Mouse (Mus musculus): ENCODE measurements around the gene 1700030J22Rik.
A peak's percentile ranks its signal among the peaks of the same experiment; 100 is the strongest.

Gene 1700030J22Rik

GRCm38 (mm10) chr8:116978631-116979256 is at the start of gene 1700030J22Rik:
TSS of gene 1700030J22Rik (minus strand) at chr8:116978959.
- DNase-seq (ENCODE audit: low spot score in 2 of 2), result peak; percentile 97 to 98

DNA sequence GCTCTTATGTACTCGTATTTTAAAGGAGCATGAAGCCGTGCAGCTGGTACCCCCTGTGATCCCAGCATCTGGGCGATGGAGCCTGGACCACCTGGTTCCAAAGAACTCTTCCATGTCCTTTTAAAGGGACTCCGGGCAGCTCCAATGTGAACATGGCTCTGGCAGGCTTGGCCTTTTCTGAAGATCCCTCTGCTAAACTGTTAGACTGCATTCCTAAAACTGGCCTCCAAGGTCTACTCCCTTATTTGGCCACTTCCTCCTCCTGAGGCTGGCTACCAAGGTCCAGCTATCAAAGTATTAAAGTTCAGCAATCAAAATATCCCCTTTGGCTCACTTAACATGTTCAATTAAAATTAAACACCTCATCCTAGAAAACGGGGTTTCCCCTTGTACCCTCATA is 48.8 kb upstream of the 1700030J22Rik start:
- DNase-seq (ENCODE audit: low spot score in 2 of 2), result no peak

- no peak for DNase-seq (ENCODE audit: low spot score in 2 of 2)
Measured at GRCm38 (mm10) chr8:117022297-117022993, 43.7 kb upstream of the 1700030J22Rik start.

- DNase-seq (ENCODE audit: low spot score in 2 of 2), result no peak
Measured at GRCm38 (mm10) chr8:117019323-117020275, 40.8 kb upstream of the 1700030J22Rik start.

- DNase-seq (ENCODE audit: low spot score in 2 of 2), result no peak
Measured at GRCm38 (mm10) chr8:117017896-117018295, 39.1 kb upstream of the 1700030J22Rik start.

- no peak for DNase-seq (ENCODE audit: low spot score in 2 of 2)
Measured at GRCm38 (mm10) chr8:117017006-117017405, 38.2 kb upstream of the 1700030J22Rik start.

- no peak for DNase-seq (ENCODE audit: low spot score in 2 of 2)
Measured at GRCm38 (mm10) chr8:117015670-117016069, 36.9 kb upstream of the 1700030J22Rik start.

- no peak for DNase-seq (ENCODE audit: low spot score in 2 of 2)
Measured at GRCm38 (mm10) chr8:117011366-117011765, 32.6 kb upstream of the 1700030J22Rik start.

DNA sequence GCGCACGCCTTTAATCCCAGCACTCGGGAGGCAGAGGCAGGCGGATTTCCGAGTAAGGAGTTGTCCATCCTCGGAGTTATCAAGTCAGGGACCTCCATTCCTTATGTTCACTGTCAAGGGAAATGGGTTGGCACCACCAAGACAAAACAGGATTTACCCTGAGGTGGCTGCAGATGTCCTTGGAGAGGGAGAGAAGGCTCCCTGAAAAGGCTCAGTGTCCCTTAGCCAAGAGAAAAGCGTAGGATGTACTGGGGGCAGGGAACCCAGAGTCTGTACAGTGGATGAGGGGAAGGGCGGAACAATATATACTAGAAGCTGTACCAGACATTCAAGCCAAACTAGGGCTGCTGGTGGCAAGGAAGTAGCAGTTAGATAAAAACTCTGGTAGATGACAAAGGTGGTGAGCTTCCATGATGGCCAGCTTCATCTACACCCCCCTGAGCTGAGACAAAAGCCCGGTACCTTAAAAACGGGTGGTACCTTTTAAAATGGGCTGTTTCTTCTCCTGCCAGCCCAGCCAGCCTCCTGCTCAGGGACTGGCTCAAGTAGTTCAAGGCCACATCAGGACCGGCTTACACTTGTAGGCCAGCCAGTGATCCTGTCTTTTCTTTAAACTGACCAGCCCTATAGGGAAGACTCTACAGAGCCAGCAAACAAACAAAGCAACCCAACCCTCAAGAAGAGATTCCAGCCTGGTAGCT is 15.4 kb upstream of the 1700030J22Rik start:
- no peak for DNase-seq (ENCODE audit: low spot score in 2 of 2)

- peak; percentile 98 to 99 for DNase-seq (ENCODE audit: low spot score in 2 of 2)
Measured at GRCm38 (mm10) chr8:116993095-116993867, 14.5 kb upstream of the 1700030J22Rik start, which contains the start of gene Gcsh. TSS of gene Gcsh (minus strand) at chr8:116993537.

DNA sequence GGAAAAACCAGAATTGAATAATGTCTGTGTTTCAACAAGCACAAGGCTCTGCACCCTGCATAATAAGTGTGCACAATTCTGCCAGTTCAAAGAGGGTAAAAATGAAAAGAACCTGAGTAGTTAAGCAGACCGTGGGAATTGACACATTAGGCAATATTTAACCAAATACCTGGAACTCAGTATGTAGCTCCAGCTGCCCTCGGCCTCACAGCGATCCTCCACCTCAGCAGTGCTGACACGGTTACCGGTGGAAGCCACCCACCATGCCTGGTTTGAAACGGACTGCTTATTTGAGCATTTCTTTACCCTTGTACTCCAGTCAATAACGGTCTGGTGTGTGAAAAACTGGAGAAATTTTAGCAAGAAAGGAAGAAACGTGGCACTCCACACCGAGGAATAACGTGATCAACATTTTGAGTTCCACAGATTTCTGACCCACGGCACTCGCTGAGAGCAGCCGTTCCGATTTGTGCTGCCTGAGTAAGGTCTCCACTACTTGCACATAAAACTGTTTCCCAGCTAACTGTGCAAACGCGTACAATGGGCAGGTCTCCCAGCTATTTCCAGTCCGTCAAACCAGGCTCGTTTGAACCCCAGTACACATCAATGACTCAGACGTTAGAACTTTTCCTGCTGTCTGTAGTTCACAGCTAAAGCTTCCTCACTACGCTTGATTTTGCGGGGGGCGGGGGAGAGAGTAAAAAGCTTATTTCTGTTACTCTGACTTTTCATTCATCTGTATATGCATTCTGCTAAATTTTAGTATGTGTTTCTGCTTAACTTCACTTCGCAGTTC is 13.6 kb upstream of the 1700030J22Rik start:
- DNase-seq (ENCODE audit: low spot score in 2 of 2), result no peak

- no peak for DNase-seq (ENCODE audit: low spot score in 2 of 2)
Measured at GRCm38 (mm10) chr8:116991241-116991640, 12.5 kb upstream of the 1700030J22Rik start.

- DNase-seq (ENCODE audit: low spot score in 2 of 2), result no peak
Measured at GRCm38 (mm10) chr8:116989842-116990241, 11.1 kb upstream of the 1700030J22Rik start.

- no peak for DNase-seq (ENCODE audit: low spot score in 2 of 2)
Measured at GRCm38 (mm10) chr8:116980117-116980516, 1.4 kb upstream of the 1700030J22Rik start.

DNA sequence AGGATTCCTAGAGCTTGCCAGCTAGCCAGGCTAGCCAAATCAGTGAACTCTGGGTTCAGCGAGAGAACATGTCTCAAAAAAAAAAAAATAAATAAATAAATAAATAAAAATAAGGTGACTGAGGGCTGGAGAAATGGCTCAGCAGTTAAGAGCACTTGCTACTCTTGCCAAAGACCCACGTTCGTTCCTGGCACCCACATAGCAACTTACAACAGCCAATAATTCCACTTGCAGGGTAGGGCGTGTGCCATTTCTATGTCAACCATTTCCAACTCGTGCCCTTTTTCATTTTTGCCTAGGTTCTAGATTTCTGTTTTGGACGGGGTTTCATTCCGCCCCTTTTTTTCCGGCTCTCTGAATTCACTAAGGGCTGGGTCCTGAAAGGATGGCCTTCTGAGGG is 707 bp downstream of the 1700030J22Rik start:
- no peak for DNase-seq (ENCODE audit: low spot score in 2 of 2)

DNA sequence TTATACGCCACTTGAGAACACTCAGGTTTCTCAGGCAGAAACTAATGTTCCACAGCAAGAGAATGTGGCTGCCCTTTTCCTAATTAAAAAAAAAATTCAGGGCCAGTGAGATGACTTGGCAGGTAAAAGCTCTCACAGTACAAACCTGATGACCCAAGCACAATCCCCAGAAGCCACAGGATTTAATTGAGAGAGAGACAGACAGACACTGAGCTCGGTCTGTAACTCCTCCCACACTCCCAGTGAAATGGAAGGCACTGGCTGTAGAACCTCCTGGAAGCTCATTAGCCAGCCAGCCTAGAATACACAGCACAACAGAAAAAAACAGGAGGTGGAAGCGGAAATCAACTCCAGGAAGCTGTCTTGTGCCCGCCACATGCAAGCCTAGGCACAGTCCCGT is 3.2 kb downstream of the 1700030J22Rik start:
- DNase-seq (ENCODE audit: low spot score in 2 of 2), result no peak

DNA sequence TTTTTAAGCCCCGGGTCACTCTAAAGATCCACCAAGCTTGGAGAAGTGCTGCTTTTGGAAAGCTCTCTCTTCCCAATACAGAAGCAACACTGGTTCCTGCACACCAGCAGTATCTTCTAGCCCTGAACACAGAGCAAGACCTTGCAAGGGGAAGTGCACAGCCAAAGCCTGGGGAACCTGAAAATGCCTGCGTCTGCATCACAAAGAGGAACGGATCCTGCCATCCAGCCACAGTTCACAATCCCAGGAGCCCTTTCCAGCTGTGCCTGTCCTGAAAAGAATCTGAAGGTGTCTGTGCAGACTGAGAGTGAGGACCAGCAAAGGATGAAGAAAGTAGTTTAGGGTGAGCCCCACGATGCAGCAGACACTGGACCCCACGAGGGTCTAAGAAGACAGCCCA is 3.7 kb downstream of the 1700030J22Rik start:
- no peak for DNase-seq (ENCODE audit: low spot score in 2 of 2)

GRCm38 (mm10) chr8:116969531-116969930 is 9.2 kb downstream of the 1700030J22Rik start:
- DNase-seq (ENCODE audit: low spot score in 2 of 2), result no peak

DNA sequence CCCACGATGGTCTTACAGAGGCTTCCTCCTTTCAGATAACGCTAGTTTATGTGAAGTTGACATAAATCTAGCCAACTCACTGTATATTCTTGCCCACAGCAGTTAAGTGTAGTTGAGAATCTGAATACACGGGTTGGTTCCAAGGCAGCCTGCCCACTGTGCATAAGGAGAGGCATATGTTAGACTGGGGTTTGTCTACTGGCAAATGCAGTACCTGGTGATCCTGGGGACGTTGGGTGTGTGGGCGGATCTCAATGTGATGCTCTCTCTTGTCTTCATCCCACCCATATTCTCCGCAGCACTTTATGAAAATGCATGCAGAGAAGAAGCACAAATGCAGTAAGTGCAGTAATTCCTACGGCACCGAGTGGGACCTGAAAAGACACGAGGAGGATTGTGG is 24.3 kb downstream of the 1700030J22Rik start:
- DNase-seq (ENCODE audit: low spot score in 2 of 2), result no peak

DNA sequence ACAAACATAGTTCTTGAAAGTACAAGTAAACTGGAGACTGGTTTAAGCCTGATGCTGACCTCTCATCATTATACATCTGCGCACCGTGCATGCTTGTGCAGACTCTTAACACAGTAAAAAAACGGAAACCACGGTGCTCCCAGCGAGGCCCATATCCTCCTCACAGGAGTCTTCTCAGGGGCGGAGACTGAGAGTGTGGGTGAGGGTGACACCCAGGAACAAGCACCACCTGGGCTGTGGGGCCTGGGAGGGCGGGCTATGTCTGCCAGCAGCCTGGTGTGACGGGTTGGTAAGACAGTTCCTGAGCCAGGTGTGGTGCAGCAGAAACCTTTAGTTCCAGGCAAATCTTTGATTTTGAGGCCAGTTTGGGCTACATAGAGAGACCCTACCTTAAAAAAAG is 26.3 kb downstream of the 1700030J22Rik start:
- DNase-seq (ENCODE audit: low spot score in 2 of 2), result no peak
